Mouse (Mus musculus) limb, embryonic 12.5 days (tissue): ENCODE results near the gene Pkd2l1. TPM values are rescaled to one million over a fixed set of nuclear protein-coding genes. Genes with fewer than 3 reads are reported as not detected.

ENCODE experiments used
- ATAC-seq: fragments of 200-750 bp; cut with Nextera tagmentation; 2 replicates; pipeline ENCODE4 v1.8.0; 2017; ENCODE audit warnings: low read depth, moderate TSS enrichment; ENCODE audit not compliant: insufficient number of reproducible peaks, insufficient read depth, low FRiP score, low TSS enrichment
- H3K27ac ChIP-seq: fragments of 300-500 bp; sonication (generic); 2 replicates; pipeline ENCODE4 v1.5.1; 2016; ENCODE audit warnings: mild to moderate bottlenecking, moderate library complexity
- H3K27me3 ChIP-seq: fragments of 300-500 bp; sonication (generic); 2 replicates; pipeline ENCODE4 v1.6.1; 2016; ENCODE audit warnings: mild to moderate bottlenecking, moderate library complexity
- H3K36me3 ChIP-seq: fragments of 300-500 bp; sonication (generic); 2 replicates; pipeline ENCODE4 v1.6.1; 2016; ENCODE audit warnings: mild to moderate bottlenecking, moderate library complexity
- H3K4me1 ChIP-seq: fragments of 300-500 bp; sonication (generic); replicated peaks from 2 replicates; pipeline ENCODE4 v1.6.1; 2016
- H3K4me2 ChIP-seq: fragments of 300-500 bp; sonication (generic); 2 replicates; pipeline ENCODE4 v1.6.1; 2016; ENCODE audit warnings: mild to moderate bottlenecking, moderate library complexity
- H3K4me3 ChIP-seq: fragments of 300-500 bp; sonication (generic); replicated peaks from 2 replicates; pipeline ENCODE4 v1.5.1; 2016; ENCODE audit warnings: mild to moderate bottlenecking
- H3K9ac ChIP-seq: fragments of 300-500 bp; sonication (generic); replicated peaks from 2 replicates; pipeline ENCODE4 v1.6.1; 2016; ENCODE audit warnings: mild to moderate bottlenecking, moderate library complexity
- H3K9me3 ChIP-seq: fragments of 300-500 bp; sonication (generic); 2 replicates; pipeline ENCODE4 v1.6.1; 2016; ENCODE audit warnings: mild to moderate bottlenecking, moderate library complexity
- WGBS: fragments of 180-500 bp; shearing (Covaris S2); methylation state at CpG from one replicate; pipeline ENCODE4 v1.1.7; 2016; 5-methylcytosine and 5-hydroxymethylcytosine counted together
- polyA plus RNA-seq: library from polyadenylated mRNA; unstranded; fragments of >200 nt; fragmentation: Nextera tagmentation; extraction: Ambion mirVana; gene quantifications from 2 replicates; pipeline ENCODE4 v1.2.1, GENCODE M21; 2016

Pkd2l1 gene
- polyA plus RNA-seq, 1 experiment from 2014 or later, result not detected

GRCm38 (mm10) chr19:44198964-44199363, 6.7 kb upstream of the Pkd2l1 start:
- no peak overlapping the region for H3K4me3 ChIP-seq
- H3K9me3 ChIP-seq, result no peaks in the 10 kb centered on the region
- H3K9ac ChIP-seq, result no peak overlapping the region
- no peaks in the 10 kb centered on the region for H3K4me1 ChIP-seq
- H3K36me3 ChIP-seq, result no peaks in the 10 kb centered on the region
- no peak overlapping the region for H3K27ac ChIP-seq
- no peak for ATAC-seq
- no peak overlapping the region for H3K4me2 ChIP-seq
- H3K27me3 ChIP-seq, result no peaks in the 10 kb centered on the region
- 76% methylated on average over 2 of the region's 2 CpGs for WGBS

DNA sequence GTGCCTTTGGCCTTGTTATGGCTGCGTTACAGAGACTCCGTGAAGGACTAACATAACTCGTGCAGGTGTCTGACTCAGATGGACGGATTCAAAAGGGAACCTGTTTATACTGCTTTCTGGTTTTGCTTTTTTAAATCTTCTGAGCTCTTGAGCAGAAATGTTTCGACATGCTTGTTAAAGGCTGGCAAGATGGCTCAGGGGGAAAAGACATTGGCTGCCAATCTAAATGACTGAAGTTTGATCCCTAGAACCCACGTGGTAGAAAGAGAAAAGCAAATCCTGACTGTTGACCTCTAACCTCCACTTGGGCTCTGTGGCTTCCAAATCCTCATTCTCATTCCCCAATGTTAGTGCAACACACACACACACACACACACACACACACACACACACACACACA, 6.3 kb upstream of the Pkd2l1 start:
- H3K27me3 ChIP-seq, result no peaks in the 10 kb centered on the region
- no peak overlapping the region for H3K27ac ChIP-seq
- no peaks in the 10 kb centered on the region for H3K36me3 ChIP-seq
- H3K4me1 ChIP-seq, result no peaks in the 10 kb centered on the region
- H3K9ac ChIP-seq, result no peak overlapping the region
- no peaks in the 10 kb centered on the region for H3K9me3 ChIP-seq
- H3K4me2 ChIP-seq, result no peak overlapping the region
- 87% methylated on average over 6 of the region's 6 CpGs for WGBS
- no peak overlapping the region for H3K4me3 ChIP-seq
- ATAC-seq, result no peak

GRCm38 (mm10) chr19:44197053-44197852, 5.0 kb upstream of the Pkd2l1 start:
- 85% methylated on average over 10 of the region's 10 CpGs for WGBS
- Histone ChIP-seq H3K4me2 (no peak overlapping the region), H3K36me3 (no peaks in the 10 kb centered on the region), H3K4me1 (no peaks in the 10 kb centered on the region), H3K27ac (no peak overlapping the region), H3K9ac (no peak overlapping the region), H3K27me3 (no peaks in the 10 kb centered on the region), H3K9me3 (no peaks in the 10 kb centered on the region), H3K4me3 (no peak overlapping the region)
- no peak for ATAC-seq

GRCm38 (mm10) chr19:44195138-44195537, 2.9 kb upstream of the Pkd2l1 start:
- H3K4me2 ChIP-seq, result no peak overlapping the region
- H3K4me1 ChIP-seq, result no peaks in the 10 kb centered on the region
- no peak overlapping the region for H3K27ac ChIP-seq
- no peak for ATAC-seq
- H3K27me3 ChIP-seq, result no peaks in the 10 kb centered on the region
- no peak overlapping the region for H3K9ac ChIP-seq
- H3K36me3 ChIP-seq, result no peaks in the 10 kb centered on the region
- no peaks in the 10 kb centered on the region for H3K9me3 ChIP-seq
- no peak overlapping the region for H3K4me3 ChIP-seq
- WGBS, result 16% methylated on average over 7 of the region's 7 CpGs

DNA sequence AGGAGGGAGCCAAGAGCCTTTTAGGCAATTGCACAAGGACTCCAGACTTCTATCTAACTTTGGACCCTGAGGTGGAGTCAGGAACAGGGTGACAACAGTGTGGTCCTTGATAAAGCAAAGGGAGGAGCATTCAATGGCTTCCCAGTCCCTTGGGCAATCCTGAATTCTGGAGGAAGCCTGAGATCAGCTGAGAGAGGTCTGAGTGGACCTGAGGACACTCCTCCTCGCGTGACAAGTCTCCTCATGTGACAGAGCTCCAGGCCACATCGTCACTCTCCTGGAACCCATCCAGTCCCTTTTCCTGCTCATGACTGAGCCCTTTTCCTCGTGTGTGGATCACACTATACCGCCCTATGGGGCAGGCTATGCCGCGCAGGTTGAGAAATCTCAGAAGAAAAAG, 1.7 kb upstream of the Pkd2l1 start:
- Histone ChIP-seq H3K27ac (no peak overlapping the region), H3K36me3 (no peaks in the 10 kb centered on the region), H3K4me2 (no peak overlapping the region), H3K4me1 (no peaks in the 10 kb centered on the region), H3K27me3 (no peaks in the 10 kb centered on the region), H3K9ac (no peak overlapping the region), H3K4me3 (no peak overlapping the region), H3K9me3 (no peaks in the 10 kb centered on the region)
- no peak for ATAC-seq
- 85% methylated on average over 7 of the region's 7 CpGs for WGBS

- WGBS, result 87% methylated on average over 4 of the region's 4 CpGs
- no peak overlapping the region for H3K27ac ChIP-seq
- no peak overlapping the region for H3K9ac ChIP-seq
- H3K36me3 ChIP-seq, result no peaks in the 10 kb centered on the region
- no peak overlapping the region for H3K4me2 ChIP-seq
- H3K4me1 ChIP-seq, result no peaks in the 10 kb centered on the region
- H3K27me3 ChIP-seq, result no peaks in the 10 kb centered on the region
- H3K9me3 ChIP-seq, result no peaks in the 10 kb centered on the region
- no peak overlapping the region for H3K4me3 ChIP-seq
- ATAC-seq, result no peak
Measured at GRCm38 (mm10) chr19:44189056-44189455, 3.2 kb downstream of the Pkd2l1 start.

GRCm38 (mm10) chr19:44183968-44184367, 8.3 kb downstream of the Pkd2l1 start:
- Histone ChIP-seq H3K4me3 (no peak overlapping the region), H3K9me3 (peaks cover 5% of the 10 kb centered on the region; the same call in 1 of the 2 replicates), H3K4me2 (no peak overlapping the region), H3K4me1 (no peaks in the 10 kb centered on the region), H3K27ac (no peak overlapping the region), H3K9ac (no peak overlapping the region), H3K27me3 (no peaks in the 10 kb centered on the region), H3K36me3 (no peaks in the 10 kb centered on the region)
- no peak for ATAC-seq
- 62% methylated on average over 3 of the region's 3 CpGs for WGBS

- Histone ChIP-seq H3K4me2 (no peak overlapping the region), H3K36me3 (no peaks in the 10 kb centered on the region), H3K4me1 (no peaks in the 10 kb centered on the region), H3K27ac (no peak overlapping the region), H3K27me3 (no peaks in the 10 kb centered on the region), H3K4me3 (no peak overlapping the region), H3K9ac (no peak overlapping the region), H3K9me3 (peaks cover 13% of the 10 kb centered on the region; the same call in 1 of the 2 replicates)
- WGBS, result 89% methylated on average over 1 of the region's 1 CpGs
- no peak for ATAC-seq
Measured at GRCm38 (mm10) chr19:44180502-44180901, 11.7 kb downstream of the Pkd2l1 start.

GRCm38 (mm10) chr19:44176741-44177140, 15.5 kb downstream of the Pkd2l1 start:
- H3K9ac ChIP-seq, result no peak overlapping the region
- H3K27me3 ChIP-seq, result 0 out of 2 replicates have a peak, but pooled peaks cover 4% of the 10 kb centered on the region
- no peak overlapping the region for H3K27ac ChIP-seq
- H3K4me2 ChIP-seq, result no peak overlapping the region
- no peaks in the 10 kb centered on the region for H3K4me1 ChIP-seq
- WGBS, result 89% methylated on average over 3 of the region's 3 CpGs
- no peaks in the 10 kb centered on the region for H3K36me3 ChIP-seq
- no peak overlapping the region for H3K4me3 ChIP-seq
- H3K9me3 ChIP-seq, result peaks cover 13% of the 10 kb centered on the region; the same call in 1 of the 2 replicates
- no peak for ATAC-seq

DNA sequence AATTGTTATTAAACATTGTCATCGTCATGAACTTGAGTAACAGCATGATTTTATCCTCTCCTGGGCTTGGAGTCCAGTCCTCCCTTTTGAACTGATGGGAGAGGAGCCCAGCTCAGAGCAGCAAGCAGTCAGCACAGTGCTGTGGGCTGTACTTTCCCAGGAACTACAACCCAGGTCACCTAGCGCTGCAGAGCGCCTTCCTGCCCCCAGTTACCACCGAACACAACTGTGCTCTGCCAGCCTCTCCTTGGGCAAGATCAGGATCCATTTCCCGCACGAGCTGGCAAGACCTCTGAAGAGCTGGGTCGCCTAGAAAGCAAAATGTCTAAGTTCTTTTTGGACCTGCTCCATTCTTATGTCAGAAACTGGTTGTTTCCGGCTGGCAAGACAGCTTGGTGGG, 17.4 kb downstream of the Pkd2l1 start:
- no peak overlapping the region for H3K4me3 ChIP-seq
- H3K4me2 ChIP-seq, result no peak overlapping the region
- 73% methylated on average over 8 of the region's 8 CpGs for WGBS
- no peak for ATAC-seq
- H3K27me3 ChIP-seq, result 0 out of 2 replicates have a peak, but pooled peaks cover 4% of the 10 kb centered on the region
- no peaks in the 10 kb centered on the region for H3K36me3 ChIP-seq
- H3K9me3 ChIP-seq, result peaks cover 12% of the 10 kb centered on the region; the same call in 1 of the 2 replicates
- H3K4me1 ChIP-seq, result no peaks in the 10 kb centered on the region
- no peak overlapping the region for H3K27ac ChIP-seq
- no peak overlapping the region for H3K9ac ChIP-seq

DNA sequence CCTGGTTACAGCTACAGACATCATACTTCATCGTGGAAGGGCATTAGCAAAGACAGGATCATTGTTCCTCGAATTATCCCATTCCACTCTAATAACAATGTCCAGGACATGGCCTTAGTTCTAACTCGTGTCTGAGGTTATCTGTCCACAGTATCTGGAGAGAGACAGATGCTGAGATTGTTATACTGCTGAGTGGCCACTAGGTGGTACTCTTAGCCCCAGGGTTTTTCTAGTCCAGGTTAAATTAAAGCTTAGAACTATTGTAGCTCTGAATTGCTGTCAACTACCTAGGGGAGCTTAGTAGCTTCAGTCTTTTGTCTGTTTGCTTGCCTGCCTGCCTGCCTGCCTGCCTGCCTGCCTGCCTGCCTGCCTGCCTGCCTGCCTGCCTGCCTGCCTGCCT, 30.7 kb downstream of the Pkd2l1 start:
- Histone ChIP-seq H3K4me3 (no peak overlapping the region), H3K27ac (no peak overlapping the region), H3K27me3 (0 out of 2 replicates have a peak, but pooled peaks cover 1% of the 10 kb centered on the region), H3K4me1 (no peaks in the 10 kb centered on the region), H3K36me3 (no peaks in the 10 kb centered on the region), H3K9ac (no peak overlapping the region), H3K9me3 (no peaks in the 10 kb centered on the region), H3K4me2 (no peak overlapping the region)
- WGBS, result 16% methylated on average over 3 of the region's 3 CpGs
- ATAC-seq, result no peak

DNA sequence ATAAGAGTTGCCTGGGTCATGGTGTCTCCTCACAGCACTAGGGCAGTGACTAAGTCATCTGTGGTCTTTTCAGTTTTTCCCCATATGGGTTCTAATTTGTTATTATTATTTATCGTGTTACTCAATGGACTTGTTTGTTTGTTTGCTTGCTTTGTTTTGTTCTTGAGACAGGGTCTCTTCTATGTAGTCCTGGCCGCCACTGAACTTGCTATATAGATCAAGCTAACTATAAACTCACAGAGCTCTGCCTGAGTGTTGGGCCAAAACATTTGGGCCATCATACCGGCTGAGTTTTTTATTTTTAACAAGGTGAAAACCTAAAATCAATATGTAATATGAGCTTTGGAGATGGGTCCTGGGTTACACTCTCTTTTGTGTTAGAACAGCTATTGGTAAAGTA, 32.9 kb downstream of the Pkd2l1 start:
- 81% methylated on average over 3 of the region's 3 CpGs for WGBS
- no peaks in the 10 kb centered on the region for H3K9me3 ChIP-seq

More for the DNA sequence above, 32.9 kb downstream of the Pkd2l1 start:
- Histone ChIP-seq H3K36me3 (no peaks in the 10 kb centered on the region), H3K27me3 (peaks cover 16% of the 10 kb centered on the region), H3K9ac (no peak overlapping the region), H3K4me2 (no peak overlapping the region), H3K4me1 (no peaks in the 10 kb centered on the region), H3K4me3 (no peak overlapping the region), H3K27ac (no peak overlapping the region)
- ATAC-seq, result no peak
